Mouse (Mus musculus): ENCODE data around the gene Itih2. TPM values are rescaled to one million over a fixed set of nuclear protein-coding genes. Genes with fewer than 3 reads are reported as not detected.

The Itih2 gene
- polyA plus RNA-seq, 1 experiment from 2014 or later = 0.51 TPM

- H3K36me3 ChIP-seq = no peaks in the 10 kb centered on the region; the same call in 1 of the 2 replicates
- H3K27ac ChIP-seq (replicated peaks) = peak overlapping the region; percentile 88
- no peaks in the 10 kb centered on the region for H3K27me3 ChIP-seq
- H3K4me2 ChIP-seq (replicated peaks) = peak overlapping the region; percentile 49
- ATAC-seq (ENCODE audit: insufficient number of reproducible peaks, low FRiP score, low TSS enrichment, low read depth) = no peak; the same call in none of the 2 replicates
- H3K4me1 ChIP-seq = peaks cover 26% of the 10 kb centered on the region
- peak overlapping the region; percentile 94 for H3K9ac ChIP-seq
- H3K9me3 ChIP-seq (replicated peaks) = no peaks in the 10 kb centered on the region
- peak overlapping the region; percentile 80 for H3K4me3 ChIP-seq (replicated peaks)
- WGBS = 0% methylated on average over 28 of the region's 28 CpGs
Observed at GRCm38 (mm10) chr2:10079745-10080309, 51.4 kb downstream of the Itih2 start.

DNA sequence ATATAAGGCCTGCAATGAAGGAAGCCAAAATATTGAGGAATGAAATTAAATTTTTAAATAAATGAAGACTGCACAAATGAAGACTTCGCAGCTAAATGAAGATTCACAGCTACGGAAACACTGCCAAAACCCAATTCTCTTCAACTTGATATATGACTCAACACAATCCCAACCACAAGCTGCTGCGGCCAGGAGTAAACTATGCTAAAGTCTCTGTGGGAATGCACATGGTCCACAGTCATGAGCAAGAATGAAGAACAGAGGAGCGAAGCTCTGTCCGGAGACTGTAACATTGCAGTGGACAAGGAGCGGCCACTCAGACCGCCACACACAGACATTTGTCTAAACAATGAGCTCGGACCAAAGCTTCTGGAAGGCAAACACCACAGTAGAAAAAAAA lies 54.5 kb downstream of the Itih2 start:
- WGBS = 84% methylated on average over 8 of the region's 8 CpGs
- Histone ChIP-seq H3K4me3 (replicated peaks) (no peak overlapping the region), H3K9ac (no peak overlapping the region), H3K4me1 (peaks cover 24% of the 10 kb centered on the region), H3K27me3 (no peaks in the 10 kb centered on the region), H3K4me2 (replicated peaks) (no peak overlapping the region), H3K36me3 (peaks cover 6% of the 10 kb centered on the region; the same call in 1 of the 2 replicates), H3K9me3 (replicated peaks) (no peaks in the 10 kb centered on the region), H3K27ac (replicated peaks) (no peak overlapping the region)
- ATAC-seq (ENCODE audit: insufficient number of reproducible peaks, low FRiP score, low TSS enrichment, low read depth) = no peak

- Histone ChIP-seq H3K9ac (no peak overlapping the region), H3K9me3 (replicated peaks) (no peaks in the 10 kb centered on the region), H3K4me3 (replicated peaks) (no peak overlapping the region), H3K4me1 (peaks cover 18% of the 10 kb centered on the region), H3K27ac (replicated peaks) (no peak overlapping the region), H3K4me2 (replicated peaks) (no peak overlapping the region), H3K36me3 (peaks cover 6% of the 10 kb centered on the region; the same call in 1 of the 2 replicates), H3K27me3 (no peaks in the 10 kb centered on the region)
- ATAC-seq (ENCODE audit: insufficient number of reproducible peaks, low FRiP score, low TSS enrichment, low read depth) = no peak
- WGBS = 81% methylated on average over 7 of the region's 7 CpGs
Observed at GRCm38 (mm10) chr2:10074470-10074869, 56.7 kb downstream of the Itih2 start.

DNA sequence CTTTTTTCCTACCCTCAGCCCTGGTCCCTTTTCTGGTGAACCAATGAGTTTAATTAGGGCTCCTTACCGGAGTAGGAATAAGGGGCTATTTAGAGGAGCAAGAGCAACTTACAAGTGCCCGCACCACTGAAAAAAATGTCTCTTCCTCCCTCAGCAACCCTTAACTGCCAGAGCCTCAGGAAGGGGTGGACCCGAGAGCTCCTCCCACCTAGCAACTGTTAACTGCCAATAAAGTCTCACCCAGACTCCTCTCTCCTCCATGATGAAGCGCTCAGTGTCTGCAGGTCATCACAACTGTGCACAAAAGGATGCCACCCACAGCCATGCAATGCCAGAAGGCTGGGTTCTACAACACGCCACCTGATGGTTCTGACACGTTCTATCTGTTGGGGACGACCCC lies 59.4 kb downstream of the Itih2 start:
- peaks cover 26% of the 10 kb centered on the region for H3K36me3 ChIP-seq
- WGBS = 82% methylated on average over 7 of the region's 7 CpGs

DNA sequence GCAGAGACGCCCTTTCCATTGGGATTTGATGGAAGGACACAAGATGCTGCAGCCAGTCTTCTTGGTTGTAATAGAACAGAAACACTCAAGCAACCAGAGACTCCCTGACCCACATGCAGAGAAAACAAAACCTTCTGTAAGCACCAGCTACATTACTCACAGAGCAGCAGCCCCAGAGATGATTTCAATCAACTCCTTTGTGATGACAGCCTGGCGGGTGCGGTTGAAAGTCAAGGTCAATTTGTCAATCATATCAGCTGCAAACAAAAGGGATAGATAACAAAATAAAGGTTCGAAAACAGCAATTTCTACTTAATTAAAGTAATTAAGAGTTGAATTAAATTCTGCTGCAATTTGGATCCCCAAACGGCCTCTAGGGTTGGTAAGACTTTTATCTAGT lies 72.4 kb downstream of the Itih2 start:
- Histone ChIP-seq H3K27me3 (no peaks in the 10 kb centered on the region), H3K4me2 (replicated peaks) (no peak overlapping the region), H3K9me3 (replicated peaks) (no peaks in the 10 kb centered on the region), H3K9ac (no peak overlapping the region), H3K36me3 (peaks cover 80% of the 10 kb centered on the region), H3K4me1 (no peaks in the 10 kb centered on the region), H3K4me3 (replicated peaks) (no peak overlapping the region), H3K27ac (replicated peaks) (no peak overlapping the region)
- WGBS = 81% methylated on average over 5 of the region's 5 CpGs
- ATAC-seq (ENCODE audit: insufficient number of reproducible peaks, low FRiP score, low TSS enrichment, low read depth) = no peak

More for the DNA sequence above, 59.4 kb downstream of the Itih2 start:
- Histone ChIP-seq H3K27me3 (no peaks in the 10 kb centered on the region), H3K9me3 (replicated peaks) (no peaks in the 10 kb centered on the region), H3K4me1 (no peaks in the 10 kb centered on the region; the same call in 1 of the 2 replicates), H3K27ac (replicated peaks) (no peak overlapping the region), H3K4me3 (replicated peaks) (no peak overlapping the region), H3K4me2 (replicated peaks) (no peak overlapping the region), H3K9ac (no peak overlapping the region)
- ATAC-seq (ENCODE audit: insufficient number of reproducible peaks, low FRiP score, low TSS enrichment, low read depth) = no peak

GRCm38 (mm10) chr2:10051996-10052395 lies 79.2 kb downstream of the Itih2 start:
- H3K27ac ChIP-seq (replicated peaks) = no peak overlapping the region
- H3K36me3 ChIP-seq = peaks cover 25% of the 10 kb centered on the region
- WGBS = 94% methylated on average over 1 of the region's 1 CpGs
- H3K4me2 ChIP-seq (replicated peaks) = no peak overlapping the region
- no peaks in the 10 kb centered on the region for H3K9me3 ChIP-seq (replicated peaks)
- H3K4me1 ChIP-seq = peaks cover 15% of the 10 kb centered on the region
- no peak for ATAC-seq (ENCODE audit: insufficient number of reproducible peaks, low FRiP score, low TSS enrichment, low read depth)
- no peak overlapping the region for H3K9ac ChIP-seq
- no peaks in the 10 kb centered on the region for H3K27me3 ChIP-seq
- H3K4me3 ChIP-seq (replicated peaks) = no peak overlapping the region

- ATAC-seq (ENCODE audit: insufficient number of reproducible peaks, low FRiP score, low TSS enrichment, low read depth) = no peak
- WGBS = 84% methylated on average over 3 of the region's 3 CpGs
- Histone ChIP-seq H3K27ac (replicated peaks) (no peak overlapping the region), H3K9ac (no peak overlapping the region), H3K4me3 (replicated peaks) (no peak overlapping the region), H3K4me1 (peaks cover 16% of the 10 kb centered on the region), H3K4me2 (replicated peaks) (no peak overlapping the region), H3K27me3 (no peaks in the 10 kb centered on the region), H3K36me3 (peaks cover 16% of the 10 kb centered on the region), H3K9me3 (replicated peaks) (no peaks in the 10 kb centered on the region)
Observed at GRCm38 (mm10) chr2:10050878-10051277, 80.3 kb downstream of the Itih2 start.

DNA sequence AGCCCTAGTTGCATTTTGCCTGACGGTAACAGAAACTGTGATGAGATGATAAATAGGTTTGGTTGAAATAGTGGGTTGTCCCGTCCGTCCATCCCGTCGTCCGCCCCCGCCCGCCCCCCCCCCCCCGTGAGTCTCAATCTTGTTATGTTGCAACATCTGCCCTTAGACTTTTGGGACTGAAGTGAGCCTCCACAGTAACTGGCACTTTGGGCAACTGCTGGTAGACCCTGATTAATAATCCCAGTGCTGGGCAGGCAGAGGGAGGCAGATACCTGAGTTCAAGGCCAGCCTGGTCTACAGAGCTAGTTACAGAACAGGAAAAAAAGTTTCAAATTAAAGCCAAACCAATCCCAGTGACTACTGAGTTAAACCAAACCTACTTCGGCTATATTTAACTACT lies 81.7 kb downstream of the Itih2 start:
- Histone ChIP-seq H3K27ac (replicated peaks) (no peak overlapping the region), H3K4me1 (peaks cover 16% of the 10 kb centered on the region), H3K27me3 (no peaks in the 10 kb centered on the region), H3K9ac (no peak overlapping the region), H3K4me3 (replicated peaks) (peak overlapping the region; percentile 93), H3K4me2 (replicated peaks) (peak overlapping the region; percentile 85), H3K36me3 (0 out of 2 replicates have a peak, but pooled peaks cover 3% of the 10 kb centered on the region), H3K9me3 (replicated peaks) (no peaks in the 10 kb centered on the region)
- no peak for ATAC-seq (ENCODE audit: insufficient number of reproducible peaks, low FRiP score, low TSS enrichment, low read depth)
- WGBS = 14% methylated on average over 10 of the region's 10 CpGs

GRCm38 (mm10) chr2:10048461-10048860 lies 82.7 kb downstream of the Itih2 start, which contains the start of gene Taf3:
Gene Taf3, minus strand, starts transcription at chr2:10048596.
- Histone ChIP-seq H3K27me3 (no peaks in the 10 kb centered on the region), H3K4me1 (peaks cover 16% of the 10 kb centered on the region), H3K27ac (replicated peaks) (peak within 1 kb of the TSS; percentile 63; the same call in 1 of the 2 replicates), H3K9me3 (replicated peaks) (no peaks in the 10 kb centered on the region), H3K4me3 (replicated peaks) (peak within 1 kb of the TSS; percentile 93), H3K36me3 (no peaks in the 10 kb centered on the region), H3K9ac (peak within 1 kb of the TSS; percentile 59), H3K4me2 (replicated peaks) (peak within 1 kb of the TSS; percentile 85)
- peak; percentile 94 for ATAC-seq (ENCODE audit: insufficient number of reproducible peaks, low FRiP score, low TSS enrichment, low read depth)
- under 1% methylated on average over 36 of the region's 36 CpGs for WGBS

DNA sequence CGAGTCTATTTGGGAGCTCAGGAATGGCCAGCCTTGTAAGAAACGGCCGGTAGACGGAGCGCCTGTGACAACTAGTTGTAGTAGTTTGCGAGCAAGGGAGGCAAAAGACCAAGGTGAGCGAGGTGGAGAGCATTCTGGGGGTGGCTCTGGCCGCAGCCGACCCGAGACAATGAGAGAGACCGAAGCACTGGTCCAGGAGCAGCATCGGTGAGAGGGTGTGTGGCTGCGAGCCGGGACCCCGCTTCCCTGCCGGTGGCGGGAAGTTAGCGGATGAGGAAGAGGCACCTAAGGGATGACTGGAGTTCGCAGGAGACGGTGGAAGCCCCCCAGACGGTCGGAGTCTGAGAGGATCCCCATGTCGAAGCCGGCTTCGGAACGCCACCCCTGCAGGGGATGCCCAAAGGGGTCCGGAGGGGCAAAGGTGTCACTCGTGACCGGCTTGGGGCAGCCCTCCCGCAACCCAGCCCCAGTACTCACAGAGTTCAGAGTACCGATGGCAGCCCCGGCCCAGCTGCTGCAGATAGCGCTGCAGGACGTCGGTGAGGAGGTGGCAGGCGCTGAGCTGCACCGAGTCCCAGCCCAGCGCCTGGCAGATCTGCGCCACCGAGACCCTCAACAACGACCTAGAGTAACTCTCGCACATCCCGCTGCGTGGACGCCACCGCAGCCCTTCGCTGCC lies 83.3 kb downstream of the Itih2 start:
- peak; percentile 62 for ATAC-seq (ENCODE audit: insufficient number of reproducible peaks, low FRiP score, low TSS enrichment, low read depth)
- no peaks in the 10 kb centered on the region for H3K27me3 ChIP-seq
- H3K27ac ChIP-seq (replicated peaks) = peak overlapping the region; percentile 63; the same call in 1 of the 2 replicates
- peak overlapping the region; percentile 85 for H3K4me2 ChIP-seq (replicated peaks)
- H3K36me3 ChIP-seq = no peaks in the 10 kb centered on the region
- peak overlapping the region; percentile 59 for H3K9ac ChIP-seq
- no peaks in the 10 kb centered on the region for H3K9me3 ChIP-seq (replicated peaks)
- H3K4me3 ChIP-seq (replicated peaks) = peak overlapping the region; percentile 93
- peaks cover 16% of the 10 kb centered on the region for H3K4me1 ChIP-seq
- 0% methylated on average over 46 of the region's 47 CpGs for WGBS
